Mouse (Mus musculus): ENCODE measurements at regions not wholly inside any gene's neighbourhood (a gene's known extent, or its start where the extent isn't known, plus 50 kb on each side); places are given as distances from the start of the nearest gene placed in this dataset.

- no peak for TF ChIP-seq CTCF (IDR thresholded peaks at IDR 0.05; ENCODE audit: control insufficient read depth, insufficient read depth, insufficient read length)
- no peak for TF ChIP-seq MYOG (IDR thresholded peaks at IDR 0.05; ENCODE audit: control insufficient read depth, extremely low read depth, insufficient read length)
- no peak for TF ChIP-seq CEBPB (IDR thresholded peaks at IDR 0.05; ENCODE audit: low read depth)
- TF ChIP-seq MAX (IDR thresholded peaks at IDR 0.05): no peak
- no peak for TF ChIP-seq USF1 (IDR thresholded peaks at IDR 0.05; ENCODE audit: low read depth)
- TF ChIP-seq MYOD1 (IDR thresholded peaks at IDR 0.05; ENCODE audit: control insufficient read depth, insufficient read length, low read depth): no peak
Measured at GRCm38 (mm10) chr9:47471767-47472420, 58.1 kb upstream of the Cadm1 start.
